Mouse (Mus musculus) limb, embryonic 14.5 days (tissue): Measurements from ENCODE around the gene Arpc1a. TPM values are rescaled to one million over a fixed set of nuclear protein-coding genes. Genes with fewer than 3 reads are reported as not detected.

ENCODE experiments used
- ATAC-seq: fragments of 200-750 bp; cut with Nextera tagmentation; 2 replicates; pipeline ENCODE4 v1.8.0; 2017; ENCODE audit warnings: low read depth, moderate number of reproducible peaks, moderate TSS enrichment; ENCODE audit not compliant: low FRiP score
- DNase-seq: peaks from one replicate; pipeline ENCODE4 v3.0.0-alpha.2; 2015; ENCODE audit warnings: low spot score
- H3K27ac ChIP-seq: fragments of 300-500 bp; sonication (generic); replicated peaks from 2 replicates; pipeline ENCODE4 v1.5.1; 2014; ENCODE audit warnings: low read depth, mild to moderate bottlenecking, low read length, moderate library complexity, mixed read lengths
- H3K27me3 ChIP-seq: fragments of 300-500 bp; sonication (generic); 2 replicates; pipeline ENCODE4 v1.6.1; 2014; ENCODE audit warnings: low read length, mixed read lengths; ENCODE audit not compliant: control insufficient read depth, insufficient read depth
- H3K36me3 ChIP-seq: fragments of 300-500 bp; sonication (generic); 2 replicates; pipeline ENCODE4 v1.6.1; 2014; ENCODE audit warnings: mild to moderate bottlenecking, low read length, moderate library complexity, mixed read lengths; ENCODE audit not compliant: control insufficient read depth, insufficient read depth
- H3K4me1 ChIP-seq: fragments of 300-500 bp; sonication (generic); 2 replicates; pipeline ENCODE4 v1.6.1; 2014; ENCODE audit warnings: antibody characterized with exemption, low read length, mixed read lengths; ENCODE audit not compliant: control insufficient read depth, insufficient read depth
- H3K4me2 ChIP-seq: fragments of 300-500 bp; sonication (generic); replicated peaks from 2 replicates; pipeline ENCODE4 v1.6.1; 2014; ENCODE audit warnings: low read depth, mild to moderate bottlenecking, low read length, moderate library complexity; ENCODE audit not compliant: severe bottlenecking
- H3K4me3 ChIP-seq: fragments of 300-500 bp; sonication (generic); replicated peaks from 2 replicates; pipeline ENCODE4 v1.5.1; 2014; ENCODE audit warnings: low read length
- H3K9ac ChIP-seq: fragments of 300-500 bp; sonication (generic); 2 replicates; pipeline ENCODE4 v1.6.1; 2014; ENCODE audit warnings: mild to moderate bottlenecking, low read depth, low read length, moderate library complexity; ENCODE audit not compliant: severe bottlenecking
- H3K9me3 ChIP-seq: fragments of 300-500 bp; sonication (generic); 2 replicates; pipeline ENCODE4 v1.6.1; 2016; ENCODE audit warnings: low read length; ENCODE audit not compliant: control insufficient read depth
- POLR2A ChIP-seq: fragments of 200-500 bp; IDR thresholded peaks from 2 replicates; pipeline ENCODE4 v1.8.0; 2012; ENCODE audit warnings: inconsistent platforms, mild to moderate bottlenecking, moderate library complexity, borderline replicate concordance; ENCODE audit not compliant: insufficient read depth, insufficient read length; ENCODE audit errors: extremely low read depth
- WGBS: fragments of 180-500 bp; shearing (Covaris S2); extraction: QIAGEN DNeasy Blood & Tissue Kit; methylation state at CpG from one replicate; pipeline ENCODE4 v1.1.7; 2014; 5-methylcytosine and 5-hydroxymethylcytosine counted together
- polyA plus RNA-seq, 2 experiments: library from polyadenylated mRNA; depleted of rRNA in 1 of 2; stranded (reverse) in 1 of 2; unstranded in 1 of 2; fragments of >200 nt; fragmentation: Nextera tagmentation in 1 of 2; extraction: Ambion mirVana in 1 of 2; gene quantifications; 2 replicates each; pipeline versions ENCODE4 v1.2.1 to v1.2.3; 2012 to 2014

The Arpc1a gene
- polyA plus RNA-seq, 2 experiments, result 142 to 145 TPM

DNA sequence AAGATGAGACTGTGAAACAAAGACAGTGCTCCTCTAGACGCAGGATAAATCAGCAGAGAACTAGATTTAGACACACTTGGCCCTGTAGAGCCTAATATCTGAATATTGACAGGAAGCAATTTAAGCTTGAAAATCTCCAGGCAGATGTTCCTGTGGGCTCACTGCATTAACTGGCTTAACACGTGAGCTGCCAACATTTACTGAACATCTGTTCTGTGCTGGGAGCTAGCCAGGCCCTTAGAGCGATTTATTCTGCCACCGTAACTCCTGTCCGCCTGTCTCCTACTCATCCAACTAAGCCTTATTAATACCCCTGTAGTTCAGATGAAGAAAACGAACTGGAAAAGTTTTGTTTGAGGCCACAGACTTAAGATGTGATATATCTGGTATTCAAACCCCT lies 55.2 kb downstream of the Arpc1a start:
- Histone ChIP-seq H3K36me3 (peaks cover 57% of the 10 kb centered on the region), H3K27me3 (no peaks in the 10 kb centered on the region), H3K9ac (peak overlapping the region; percentile 82), H3K4me2 (peak overlapping the region; percentile 76), H3K4me3 (peak overlapping the region; percentile 84), H3K27ac (no peak overlapping the region; the same call in 1 of the 2 replicates), H3K4me1 (peaks cover 10% of the 10 kb centered on the region), H3K9me3 (no peaks in the 10 kb centered on the region)
- WGBS, result 9% methylated on average over 6 of the region's 6 CpGs
- ATAC-seq, result no peak
- DNase-seq, result peak; percentile 61
- no peak for TF ChIP-seq POLR2A

DNA sequence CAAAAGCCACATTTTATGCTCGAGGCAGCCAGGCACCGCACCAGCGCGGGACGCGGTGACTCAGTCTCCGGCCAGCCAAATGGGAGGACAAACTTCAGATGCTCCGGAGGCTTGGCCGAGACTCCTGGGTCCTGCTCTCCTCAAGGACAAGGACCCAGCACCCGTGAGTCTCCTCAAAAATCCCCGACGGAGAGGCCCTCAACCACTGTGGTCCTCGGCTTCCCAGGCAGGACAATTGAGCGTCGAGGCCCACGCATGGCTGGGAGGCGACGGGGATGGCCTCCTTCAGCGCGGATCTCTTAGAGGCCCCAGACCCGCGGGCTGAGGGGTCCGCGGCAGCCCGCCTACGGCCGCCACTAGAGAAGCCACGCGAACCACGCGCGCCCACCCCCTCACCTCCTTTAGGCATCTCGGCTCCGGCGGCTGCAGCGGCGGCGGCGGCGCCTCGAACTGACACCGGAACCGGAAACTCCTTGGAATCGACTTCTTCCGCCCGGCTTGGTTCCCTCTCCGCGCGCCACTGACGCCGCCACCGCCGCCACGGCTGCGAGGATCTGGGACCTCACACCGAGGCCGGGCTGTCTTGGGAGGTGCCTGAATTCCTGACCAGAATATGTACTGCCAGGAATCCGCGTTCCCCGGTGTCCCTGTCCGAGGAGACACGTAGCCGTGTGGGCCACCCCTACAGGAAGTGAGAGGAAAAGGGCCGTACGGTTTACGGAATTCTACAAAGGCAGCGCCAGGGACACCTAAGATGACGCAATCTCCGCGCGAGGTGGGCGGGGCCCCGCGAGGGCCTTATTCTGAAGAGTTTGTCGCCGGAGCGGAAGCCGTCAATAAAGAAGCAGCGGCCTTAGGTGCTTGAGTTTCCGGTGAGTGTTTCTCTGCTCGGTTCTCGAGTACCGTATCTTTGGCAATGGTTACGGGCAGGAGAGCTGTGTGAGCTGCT lies 56.2 kb downstream of the Arpc1a start, which contains the start of the genes Pdap1 and Bud31:
Gene Pdap1, minus strand, starts transcription at position 668 of the 949 bp plus-strand sequence.
Gene Bud31, plus strand, starts transcription at position 792 of the 949 bp plus-strand sequence.
- Histone ChIP-seq H3K27ac (peak within 1 kb of the TSS; percentile 77), H3K27me3 (no peaks in the 10 kb centered on the region), H3K4me1 (peaks cover 10% of the 10 kb centered on the region), H3K9ac (peak within 1 kb of the TSS; percentile 82), H3K4me2 (peak within 1 kb of the TSS; percentile 76), H3K4me3 (peak within 1 kb of the TSS; percentile 84), H3K36me3 (peaks cover 57% of the 10 kb centered on the region), H3K9me3 (no peaks in the 10 kb centered on the region)
- TF ChIP-seq POLR2A, result 0 out of 2 replicates have a peak, but pooled peaks have one; percentile 47
- peak; percentile 95 for ATAC-seq
- peak; percentile 92 for DNase-seq
- 2% methylated on average over 76 of the region's 84 CpGs for WGBS

DNA sequence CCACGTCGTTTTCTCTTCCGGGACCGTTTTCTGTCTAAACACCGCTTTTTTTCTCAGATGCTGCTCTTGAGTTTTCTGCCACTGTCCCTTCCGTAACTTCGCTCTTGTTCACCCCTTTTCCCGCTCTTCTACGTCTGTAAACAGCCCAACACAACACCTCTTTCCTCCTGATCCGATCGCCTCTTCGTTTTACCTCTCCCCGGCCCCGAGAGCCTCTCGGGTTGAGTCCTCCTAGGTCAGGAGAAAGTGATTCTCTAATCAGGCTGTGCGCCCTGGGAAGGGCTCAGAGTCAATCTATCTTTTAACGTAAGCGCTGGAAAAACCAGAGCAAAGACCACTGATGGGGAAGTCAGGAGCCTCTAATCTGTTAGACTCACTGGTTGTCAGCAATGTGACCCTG lies 57.0 kb downstream of the Arpc1a start:
- no peak for ATAC-seq
- H3K4me1 ChIP-seq, result peaks cover 10% of the 10 kb centered on the region
- no peak for TF ChIP-seq POLR2A
- peaks cover 57% of the 10 kb centered on the region for H3K36me3 ChIP-seq
- H3K27ac ChIP-seq, result peak overlapping the region; percentile 77
- peak overlapping the region; percentile 76 for H3K4me2 ChIP-seq
- no peak for DNase-seq
- no peaks in the 10 kb centered on the region for H3K9me3 ChIP-seq
- H3K9ac ChIP-seq, result peak overlapping the region; percentile 82
- H3K27me3 ChIP-seq, result no peaks in the 10 kb centered on the region
- WGBS, result 1% methylated on average over 18 of the region's 18 CpGs
- H3K4me3 ChIP-seq, result peak overlapping the region; percentile 84

DNA sequence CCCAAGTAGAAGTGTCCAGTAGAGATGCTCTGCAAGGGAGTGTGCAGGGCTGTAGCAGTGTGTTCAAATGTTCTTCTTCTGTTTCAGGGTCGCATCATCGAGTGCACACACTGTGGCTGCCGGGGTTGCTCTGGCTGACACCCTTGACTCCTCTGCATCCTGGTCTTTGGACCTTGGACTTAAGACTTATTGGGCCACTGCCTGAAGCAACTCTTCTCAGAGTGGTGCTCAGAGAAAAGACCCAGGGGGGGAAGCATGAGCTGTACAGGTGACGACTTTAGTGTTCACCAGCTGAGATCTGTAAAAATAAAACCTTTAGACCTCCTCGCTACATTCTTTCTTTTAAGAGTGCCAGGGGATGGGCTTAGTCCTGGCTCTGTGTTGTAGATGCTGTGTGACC lies 64.1 kb downstream of the Arpc1a start:
- no peak for TF ChIP-seq POLR2A
- H3K4me2 ChIP-seq, result no peak overlapping the region
- no peaks in the 10 kb centered on the region for H3K27me3 ChIP-seq
- no peak overlapping the region for H3K9ac ChIP-seq
- no peak for ATAC-seq
- H3K27ac ChIP-seq, result no peak overlapping the region
- H3K36me3 ChIP-seq, result peaks cover 98% of the 10 kb centered on the region
- no peaks in the 10 kb centered on the region for H3K4me1 ChIP-seq
- no peak overlapping the region for H3K4me3 ChIP-seq
- H3K9me3 ChIP-seq, result no peaks in the 10 kb centered on the region
- no peak for DNase-seq
- 87% methylated on average over 5 of the region's 5 CpGs for WGBS

DNA sequence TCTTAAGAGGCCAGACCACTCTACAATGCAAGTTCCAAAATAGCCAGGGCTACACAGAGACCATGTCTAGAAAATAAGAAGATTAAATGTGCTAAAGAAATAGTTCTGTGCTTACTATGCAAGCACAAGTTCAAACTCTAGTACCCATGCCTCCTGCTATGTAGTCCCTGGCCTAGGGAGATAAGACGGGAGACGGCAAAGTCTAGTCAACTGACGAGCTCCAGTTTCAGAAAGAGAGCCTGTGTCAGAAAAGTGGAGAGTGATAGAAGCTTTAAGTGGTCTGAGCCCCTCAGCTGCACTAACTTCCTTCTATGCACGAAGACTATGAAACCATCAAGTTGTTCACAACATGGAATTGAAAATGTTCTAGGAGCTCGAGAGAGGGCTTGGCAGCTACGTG lies 65.7 kb downstream of the Arpc1a start:
- no peak for TF ChIP-seq POLR2A
- peaks cover 95% of the 10 kb centered on the region for H3K36me3 ChIP-seq
- no peak overlapping the region for H3K4me2 ChIP-seq
- no peak overlapping the region for H3K4me3 ChIP-seq
- no peak overlapping the region for H3K27ac ChIP-seq
- WGBS, result 91% methylated on average over 6 of the region's 6 CpGs
- no peak for DNase-seq
- ATAC-seq, result no peak
- H3K9ac ChIP-seq, result no peak overlapping the region
- H3K9me3 ChIP-seq, result no peaks in the 10 kb centered on the region
- H3K27me3 ChIP-seq, result no peaks in the 10 kb centered on the region
- H3K4me1 ChIP-seq, result no peaks in the 10 kb centered on the region
